Mouse (Mus musculus) adrenal gland, adult (tissue): ENCODE measurements around the gene Ralgps2.

Experiments used
- DNase-seq, 2 experiments: peaks; one replicate each; pipeline ENCODE4 v3.0.0; 2022 to 2023; ENCODE audit warnings: low spot score in 1 of 2; ENCODE audit not compliant: inconsistent age in 2 of 2

Ralgps2 gene

GRCm38 (mm10) chr1:156939251-156940141, at the start of gene Ralgps2:
Ralgps2 (minus strand) TSS chr1:156939626.
- DNase-seq, result peak; percentile 71 to 90

GRCm38 (mm10) chr1:156987576-156987975, 48.1 kb upstream of the Ralgps2 start:
- DNase-seq, result no peak

GRCm38 (mm10) chr1:156986641-156987345, 47.4 kb upstream of the Ralgps2 start:
- no peak for DNase-seq

GRCm38 (mm10) chr1:156985657-156986640, 46.5 kb upstream of the Ralgps2 start:
- peak in 1 of 2 experiments; percentile 42 for DNase-seq

- no peak for DNase-seq
Observed at GRCm38 (mm10) chr1:156983009-156983870, 43.8 kb upstream of the Ralgps2 start.

GRCm38 (mm10) chr1:156981975-156982374, 42.5 kb upstream of the Ralgps2 start:
- DNase-seq, result no peak

- no peak for DNase-seq
Observed at GRCm38 (mm10) chr1:156979722-156980121, 40.3 kb upstream of the Ralgps2 start.

GRCm38 (mm10) chr1:156978656-156979055, 39.2 kb upstream of the Ralgps2 start:
- DNase-seq, result no peak

- DNase-seq, result no peak
Observed at GRCm38 (mm10) chr1:156973857-156974256, 34.4 kb upstream of the Ralgps2 start.

GRCm38 (mm10) chr1:156972391-156972790, 33.0 kb upstream of the Ralgps2 start:
- no peak for DNase-seq

GRCm38 (mm10) chr1:156971206-156971811, 31.9 kb upstream of the Ralgps2 start:
- peak; percentile 39 to 57 for DNase-seq

GRCm38 (mm10) chr1:156970641-156971040, 31.2 kb upstream of the Ralgps2 start:
- no peak for DNase-seq

- DNase-seq, result no peak
Observed at GRCm38 (mm10) chr1:156968107-156968506, 28.7 kb upstream of the Ralgps2 start.

- no peak for DNase-seq
Observed at GRCm38 (mm10) chr1:156964586-156964932, 25.1 kb upstream of the Ralgps2 start.

GRCm38 (mm10) chr1:156963871-156964585, 24.6 kb upstream of the Ralgps2 start:
- no peak for DNase-seq

- DNase-seq, result no peak
Observed at GRCm38 (mm10) chr1:156961481-156962265, 22.2 kb upstream of the Ralgps2 start.

- no peak for DNase-seq
Observed at GRCm38 (mm10) chr1:156959004-156959403, 19.6 kb upstream of the Ralgps2 start.

- DNase-seq, result no peak
Observed at GRCm38 (mm10) chr1:156957360-156957759, 17.9 kb upstream of the Ralgps2 start.
